Mouse (Mus musculus) stomach, postnatal 0 days (tissue): ENCODE data around the gene Ntn1. TPM values are rescaled to one million over a fixed set of nuclear protein-coding genes. Genes with fewer than 3 reads are reported as not detected.

Experiments used
- ATAC-seq: fragments of 200-750 bp; cut with Nextera tagmentation; 2 replicates; pipeline ENCODE4 v1.8.0; 2017; ENCODE audit not compliant: low FRiP score, low TSS enrichment
- DNase-seq: peaks from one replicate; pipeline ENCODE4 v3.0.0-alpha.2; 2016; ENCODE audit warnings: low spot score
- H3K27ac ChIP-seq: fragments of 300-500 bp; sonication (generic); replicated peaks from 2 replicates; pipeline ENCODE4 v1.5.1; 2014; ENCODE audit warnings: mild to moderate bottlenecking, control low read depth
- H3K27me3 ChIP-seq: fragments of 300-500 bp; sonication (generic); 2 replicates; pipeline ENCODE4 v1.6.1; 2014; ENCODE audit warnings: low read length; ENCODE audit not compliant: control insufficient read depth, insufficient read depth
- H3K36me3 ChIP-seq: fragments of 300-500 bp; sonication (generic); 2 replicates; pipeline ENCODE4 v1.6.1; 2014; ENCODE audit warnings: low read length, mixed read lengths; ENCODE audit not compliant: control insufficient read depth, insufficient read depth
- H3K4me1 ChIP-seq: fragments of 300-500 bp; sonication (generic); replicated peaks from 2 replicates; pipeline ENCODE4 v1.6.1; 2014; ENCODE audit warnings: antibody characterized with exemption; ENCODE audit not compliant: control insufficient read depth, insufficient read depth
- H3K4me2 ChIP-seq: fragments of 300-500 bp; sonication (generic); replicated peaks from 2 replicates; pipeline ENCODE4 v1.6.1; 2014; ENCODE audit warnings: low read depth, mild to moderate bottlenecking, control low read depth, moderate library complexity
- H3K4me3 ChIP-seq: fragments of 300-500 bp; sonication (generic); 2 replicates; pipeline ENCODE4 v1.5.1; 2014; ENCODE audit warnings: low read depth, low read length, control low read depth
- H3K9ac ChIP-seq: fragments of 300-500 bp; sonication (generic); 2 replicates; pipeline ENCODE4 v1.6.1; 2014; ENCODE audit warnings: mild to moderate bottlenecking, low read length, control low read depth, mixed read lengths
- H3K9me3 ChIP-seq: fragments of 300-500 bp; sonication (generic); 2 replicates; pipeline ENCODE4 v1.6.1; 2016; ENCODE audit warnings: low read length; ENCODE audit not compliant: control insufficient read depth
- CTCF ChIP-seq: IDR thresholded peaks from 2 replicates; pipeline ENCODE4 v1.5.1; 2016; ENCODE audit warnings: antibody characterized with exemption, low read depth, mild to moderate bottlenecking, moderate library complexity
- EP300 ChIP-seq: optimal IDR thresholded peaks from 2 replicates; pipeline ENCODE3; 2016; ENCODE audit warnings: antibody characterized with exemption
- WGBS: fragments of 180-500 bp; shearing (Covaris S2); extraction: QIAGEN DNeasy Blood & Tissue Kit; methylation state at CpG from one replicate; pipeline ENCODE4 v1.1.7; 2014; 5-methylcytosine and 5-hydroxymethylcytosine counted together
- polyA plus RNA-seq: library from polyadenylated mRNA; unstranded; fragments of >200 nt; fragmentation: Nextera tagmentation; extraction: Ambion mirVana; gene quantifications from 2 replicates; pipeline ENCODE4 v1.2.1, GENCODE M21; 2015

Ntn1 gene
- polyA plus RNA-seq, 1 experiment from 2014 or later, result 7.4 TPM

DNA sequence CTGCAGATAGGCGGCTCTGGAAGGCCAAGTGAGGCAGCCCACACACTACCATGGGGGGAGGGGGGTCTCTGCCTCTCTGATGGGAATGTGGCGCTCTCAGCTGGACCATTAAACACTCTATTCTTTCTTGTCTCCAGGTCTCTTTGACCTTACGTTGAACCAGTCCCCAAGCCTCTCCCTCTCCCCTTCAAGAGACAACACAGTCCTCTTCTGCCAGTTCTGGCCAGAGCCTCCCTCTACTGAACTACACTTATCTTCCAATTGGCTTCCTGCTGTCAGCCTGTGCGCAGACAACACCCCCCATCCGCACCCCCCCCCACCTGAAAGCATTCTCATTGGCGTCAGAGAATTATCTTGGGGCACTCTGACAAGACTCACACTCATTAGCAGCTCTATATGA, 48.4 kb downstream of the Ntn1 start:
- no peaks in the 10 kb centered on the region for H3K4me1 ChIP-seq
- ATAC-seq (no peak), DNase-seq (no peak)
- H3K27me3 ChIP-seq, result no peaks in the 10 kb centered on the region
- no peak overlapping the region for H3K27ac ChIP-seq
- TF ChIP-seq EP300, result no peak
- no peak overlapping the region for H3K4me3 ChIP-seq
- no peak overlapping the region for H3K9ac ChIP-seq
- no peak overlapping the region for H3K4me2 ChIP-seq
- no peaks in the 10 kb centered on the region for H3K36me3 ChIP-seq
- WGBS, result 60% methylated on average over 6 of the region's 6 CpGs
- no peaks in the 10 kb centered on the region for H3K9me3 ChIP-seq

DNA sequence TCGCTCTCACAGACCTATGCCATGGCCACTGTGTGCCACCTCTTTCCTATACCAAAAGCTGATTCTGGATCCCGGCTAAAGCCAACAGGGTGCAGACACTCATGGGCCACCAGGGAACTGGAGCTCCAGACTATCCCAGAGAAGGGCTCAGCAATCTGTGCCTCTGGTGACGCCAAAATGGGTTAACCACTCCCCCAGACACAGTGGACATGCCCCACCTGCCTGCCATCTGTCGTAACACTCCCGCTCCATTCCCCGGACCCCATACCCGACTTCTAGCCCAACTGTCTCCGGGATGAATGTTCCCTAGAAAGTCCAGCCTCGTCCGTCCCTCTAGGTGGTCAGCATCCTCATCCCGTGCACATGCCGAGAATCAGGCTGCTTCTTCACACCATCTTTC, 51.8 kb downstream of the Ntn1 start:
- TF ChIP-seq CTCF (no peak), EP300 (no peak)
- ATAC-seq, result no peak
- WGBS, result 90% methylated on average over 12 of the region's 12 CpGs

DNA sequence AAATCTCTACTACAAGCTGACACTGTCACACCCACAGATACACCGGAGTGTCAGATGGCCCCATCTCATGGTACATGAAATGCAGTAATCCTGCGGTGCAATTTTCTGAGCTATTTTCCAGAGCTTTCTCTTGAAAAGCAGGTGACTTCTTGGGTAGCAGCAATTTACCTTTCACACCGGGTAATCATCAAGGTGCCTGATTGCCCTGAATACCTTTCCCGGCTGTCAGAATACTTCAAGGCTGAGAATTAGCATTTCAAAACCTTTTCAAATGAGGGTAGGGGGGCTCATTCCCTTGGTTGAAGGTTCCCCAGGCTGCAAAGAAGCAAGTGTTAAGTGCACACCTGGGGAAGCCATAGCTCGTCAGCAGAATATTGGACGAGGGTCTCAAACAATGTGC, 52.5 kb downstream of the Ntn1 start:
- no peaks in the 10 kb centered on the region for H3K4me1 ChIP-seq
- TF ChIP-seq CTCF (no peak), EP300 (no peak)
- WGBS, result 57% methylated on average over 6 of the region's 6 CpGs

More for the DNA sequence above, 51.8 kb downstream of the Ntn1 start:
- H3K9me3 ChIP-seq, result no peaks in the 10 kb centered on the region
- H3K27me3 ChIP-seq, result no peaks in the 10 kb centered on the region
- no peak overlapping the region for H3K27ac ChIP-seq
- no peak for DNase-seq
- no peak overlapping the region for H3K4me3 ChIP-seq
- no peaks in the 10 kb centered on the region for H3K4me1 ChIP-seq
- no peak overlapping the region for H3K9ac ChIP-seq
- no peaks in the 10 kb centered on the region for H3K36me3 ChIP-seq
- no peak overlapping the region for H3K4me2 ChIP-seq

DNA sequence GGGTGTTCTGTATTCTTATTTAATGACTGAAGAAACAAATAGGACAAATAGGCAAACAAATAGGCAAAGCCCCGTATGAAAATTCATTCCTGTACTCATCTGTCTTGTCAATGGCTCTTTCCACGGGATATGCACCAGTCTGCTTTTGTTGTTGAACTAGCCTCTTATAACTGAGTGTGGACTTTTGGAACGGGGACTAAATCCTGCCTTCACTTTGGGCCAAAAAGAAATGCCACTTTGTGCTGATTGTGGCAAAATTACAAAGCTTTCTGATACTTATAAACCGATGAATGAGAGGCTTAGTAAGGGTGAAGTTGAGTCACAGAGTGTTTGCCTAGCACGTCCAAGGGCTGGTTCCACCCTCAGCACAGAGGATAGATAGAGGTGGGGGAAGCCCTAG, 53.1 kb downstream of the Ntn1 start:
- ATAC-seq (no peak), DNase-seq (no peak)
- WGBS, result 45% methylated on average over 5 of the region's 5 CpGs
- Histone ChIP-seq H3K27ac (no peak overlapping the region), H3K9me3 (no peaks in the 10 kb centered on the region), H3K4me3 (no peak overlapping the region), H3K36me3 (no peaks in the 10 kb centered on the region), H3K27me3 (no peaks in the 10 kb centered on the region), H3K9ac (no peak overlapping the region), H3K4me1 (no peaks in the 10 kb centered on the region), H3K4me2 (no peak overlapping the region)
- TF ChIP-seq EP300 (no peak), CTCF (no peak)

More for the DNA sequence above, 52.5 kb downstream of the Ntn1 start:
- Histone ChIP-seq H3K27ac (no peak overlapping the region), H3K9ac (no peak overlapping the region), H3K36me3 (no peaks in the 10 kb centered on the region), H3K27me3 (no peaks in the 10 kb centered on the region), H3K4me3 (no peak overlapping the region), H3K9me3 (no peaks in the 10 kb centered on the region), H3K4me2 (no peak overlapping the region)
- DNase-seq (no peak), ATAC-seq (no peak)

DNA sequence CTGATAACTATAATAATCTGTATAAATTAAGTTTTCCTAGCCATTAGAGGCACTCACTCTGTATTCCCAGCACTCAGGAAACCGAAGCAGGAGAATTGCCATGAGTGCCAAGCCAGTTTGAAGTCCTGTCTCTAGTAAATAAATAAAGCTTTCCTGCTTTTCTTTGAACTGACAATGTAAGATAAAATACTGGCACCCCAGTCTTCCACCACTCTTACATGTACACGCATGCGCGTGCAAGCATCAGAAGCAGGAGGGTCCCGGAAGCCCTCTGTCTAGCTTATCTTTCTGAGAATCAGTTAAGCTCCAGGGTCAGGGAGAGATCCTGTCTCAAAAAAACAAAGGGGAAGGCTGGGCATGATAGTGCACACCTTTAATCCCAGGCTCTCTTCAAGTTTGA, 54.5 kb downstream of the Ntn1 start:
- H3K9me3 ChIP-seq, result no peaks in the 10 kb centered on the region
- no peak for TF ChIP-seq CTCF
- no peak for TF ChIP-seq EP300
- no peak overlapping the region for H3K27ac ChIP-seq
- H3K4me3 ChIP-seq, result no peak overlapping the region
- DNase-seq, result no peak
- peaks cover 8% of the 10 kb centered on the region for H3K4me1 ChIP-seq
- no peak overlapping the region for H3K9ac ChIP-seq
- ATAC-seq, result no peak
- H3K4me2 ChIP-seq, result no peak overlapping the region
- 84% methylated on average over 5 of the region's 5 CpGs for WGBS
- H3K36me3 ChIP-seq, result no peaks in the 10 kb centered on the region
- no peaks in the 10 kb centered on the region for H3K27me3 ChIP-seq

DNA sequence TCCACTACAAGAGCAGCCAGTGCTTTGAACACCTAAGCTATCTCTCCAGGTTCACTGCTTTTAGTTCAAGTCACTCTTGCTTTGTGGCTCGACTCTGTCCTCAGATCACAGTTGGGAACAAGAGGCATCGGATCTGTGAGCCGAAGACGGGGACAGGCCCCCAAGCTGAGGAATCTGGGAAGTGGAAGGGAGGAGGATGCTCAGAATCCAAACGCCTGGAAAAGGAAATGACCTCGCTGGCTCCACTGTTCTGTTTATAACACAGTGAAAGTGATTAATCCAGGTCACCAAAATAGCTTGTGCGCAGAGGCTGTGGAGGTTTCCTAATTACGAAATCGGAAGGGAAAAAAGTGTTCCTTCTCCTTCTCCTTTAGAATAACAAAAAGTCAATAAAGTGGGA, 56.4 kb downstream of the Ntn1 start:
- Histone ChIP-seq H3K36me3 (no peaks in the 10 kb centered on the region), H3K4me1 (peaks cover 10% of the 10 kb centered on the region), H3K9ac (no peak overlapping the region), H3K9me3 (no peaks in the 10 kb centered on the region), H3K27me3 (no peaks in the 10 kb centered on the region), H3K4me2 (no peak overlapping the region), H3K27ac (no peak overlapping the region), H3K4me3 (no peak overlapping the region)
- ATAC-seq (no peak), DNase-seq (no peak)
- WGBS, result 43% methylated on average over 9 of the region's 9 CpGs
- TF ChIP-seq CTCF (no peak), EP300 (no peak)
